In the genomic region with DNA sequence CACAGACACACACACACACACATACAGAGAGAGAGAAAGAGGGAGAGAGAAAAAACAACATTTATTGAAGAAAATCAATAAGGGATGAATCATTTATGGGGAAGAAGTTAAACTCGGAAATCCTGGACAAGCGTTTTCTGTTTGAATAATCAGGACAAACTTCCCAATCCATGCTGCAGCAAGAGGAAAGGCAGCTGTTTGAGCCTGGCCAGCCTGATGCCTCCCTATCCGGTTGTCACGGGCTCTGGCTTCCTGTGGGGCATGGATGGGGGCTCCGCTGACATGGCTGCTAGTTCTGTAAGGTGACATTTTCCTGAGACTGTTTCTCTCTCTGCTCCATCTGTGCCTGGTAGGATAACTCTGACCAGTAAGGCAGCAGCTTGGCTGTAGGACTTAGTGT, we compare ENCODE assay signal across 16 mouse cellular contexts.
DNase-seq lines count a peak whose midpoint lies in the region; ATAC-seq and TF ChIP-seq lines count a peak whose summit lies in the region.
"Had no signal": no experiment of that assay in that cellular context is flagged by ENCODE, and none has a peak within 500 bp of the region (broad histone marks: within the 10 kb centered on the region; RNA-seq: fewer than 3 reads in every experiment).

No protein-coding gene starts in this region.

- H3K4me1 ChIP-seq in kidney, embryonic 16.5 days (ENCODE audit: insufficient read depth, low read length), result peaks cover 19% of the 10 kb centered on the region; the same call in 1 of the 2 replicates
- peaks cover 9% of the 10 kb centered on the region; the same call in 1 of the 2 replicates for H3K4me1 ChIP-seq in lung, postnatal 0 days (ENCODE audit: insufficient read depth, low read depth, low read length)
- H3K4me1 ChIP-seq in stomach, embryonic 16.5 days (ENCODE audit: control insufficient read depth, insufficient read depth, low read length), result peaks cover 28% of the 10 kb centered on the region
- H3K4me1 ChIP-seq: neural tube, embryonic 15.5 days had no signal

- 41% methylated on average over 5 of the region's 5 CpGs for WGBS in kidney, embryonic 16.5 days
- WGBS in lung, postnatal 0 days, result 33% methylated on average over 5 of the region's 5 CpGs
- WGBS in stomach, embryonic 16.5 days, result 46% methylated on average over 5 of the region's 5 CpGs

- no peak for TF ChIP-seq CTCF in lung, postnatal 0 days (IDR thresholded peaks at IDR 0.05)

- no peak overlapping the region for H3K4me2 ChIP-seq in kidney, embryonic 16.5 days (replicated peaks; ENCODE audit: low read depth, low read length)
- H3K4me2 ChIP-seq in lung, postnatal 0 days (replicated peaks; ENCODE audit: low read depth, low read length), result no peak overlapping the region
- H3K4me2 ChIP-seq in stomach, embryonic 16.5 days (ENCODE audit: low read depth, low read length), result no peak overlapping the region
- H3K4me2 ChIP-seq: midbrain, embryonic 12.5 days; neural tube, embryonic 15.5 days had no signal

- no peak overlapping the region for H3K4me3 ChIP-seq in kidney, embryonic 16.5 days (ENCODE audit: low read length)
- H3K4me3 ChIP-seq in lung, postnatal 0 days (ENCODE audit: low read depth, low read length), result no peak overlapping the region
- H3K4me3 ChIP-seq in stomach, embryonic 16.5 days (replicated peaks; ENCODE audit: low read length), result no peak overlapping the region
- H3K4me3 ChIP-seq: midbrain, embryonic 12.5 days; neural tube, embryonic 15.5 days had no signal

- H3K36me3 ChIP-seq in kidney, embryonic 16.5 days (ENCODE audit: insufficient read depth, low read length), result no peaks in the 10 kb centered on the region
- H3K36me3 ChIP-seq in lung, postnatal 0 days (ENCODE audit: insufficient read depth, low read length), result no peaks in the 10 kb centered on the region
- no peaks in the 10 kb centered on the region for H3K36me3 ChIP-seq in stomach, embryonic 16.5 days (ENCODE audit: control insufficient read depth, insufficient read depth, low read length)
- H3K36me3 ChIP-seq: midbrain, embryonic 12.5 days; neural tube, embryonic 15.5 days had no signal

- H3K9me3 ChIP-seq in kidney, embryonic 16.5 days (ENCODE audit: low read length), result no peaks in the 10 kb centered on the region
- no peaks in the 10 kb centered on the region for H3K9me3 ChIP-seq in lung, postnatal 0 days (ENCODE audit: low read length)
- no peaks in the 10 kb centered on the region for H3K9me3 ChIP-seq in stomach, embryonic 16.5 days (replicated peaks; ENCODE audit: control insufficient read depth, low read length)
- H3K9me3 ChIP-seq: midbrain, embryonic 12.5 days; neural tube, embryonic 15.5 days had no signal

- ATAC-seq in kidney, embryonic 16.5 days (ENCODE audit: low FRiP score, low TSS enrichment), result no peak
- ATAC-seq in lung, postnatal 0 days, result no peak
- ATAC-seq in stomach, embryonic 16.5 days (ENCODE audit: insufficient read depth, low FRiP score), result no peak
- ATAC-seq: forebrain, embryonic 14.5 days; hindbrain, embryonic 16.5 days had no signal

- peak; percentile 91 for DNase-seq in heart, adult 11 months
- no peak for DNase-seq in heart, postnatal 14 days
- no peak for DNase-seq in kidney, postnatal 36 days
- DNase-seq in lung, postnatal 0 days (ENCODE audit: low spot score), result peak; percentile 54
- DNase-seq in lung, postnatal 14 days, result no peak
- DNase-seq in yolk sac, embryonic 10.5 days (ENCODE audit: low spot score), result no peak
- DNase-seq: B cell, adult 2 months; right cerebral cortex, postnatal 4 days; thymus, adult 2 months had no signal

- no peaks in the 10 kb centered on the region for H3K27me3 ChIP-seq in kidney, embryonic 16.5 days (ENCODE audit: insufficient read depth, low read length)
- H3K27me3 ChIP-seq in lung, postnatal 0 days (replicated peaks; ENCODE audit: insufficient read depth, low read length), result no peaks in the 10 kb centered on the region
- no peaks in the 10 kb centered on the region for H3K27me3 ChIP-seq in stomach, embryonic 16.5 days (ENCODE audit: control insufficient read depth, insufficient read depth, low read length)
- H3K27me3 ChIP-seq: midbrain, embryonic 12.5 days; neural tube, embryonic 15.5 days had no signal

- H3K27ac ChIP-seq in kidney, embryonic 16.5 days (ENCODE audit: low read length), result 0 out of 2 replicates have a peak overlapping the region, but pooled peaks have one; percentile 1
- H3K27ac ChIP-seq in lung, postnatal 0 days (ENCODE audit: low read length), result peak overlapping the region; percentile 54; the same call in 1 of the 2 replicates
- H3K27ac ChIP-seq in stomach, embryonic 16.5 days (ENCODE audit: low read length), result peak overlapping the region; percentile 50
- H3K27ac ChIP-seq: macrophage; midbrain, embryonic 12.5 days; neural tube, embryonic 15.5 days had no signal

- intact Hi-C loops in heart, postnatal 14 days (cut with DNase I), result no loop called here

- no peak overlapping the region for H3K9ac ChIP-seq in kidney, embryonic 16.5 days (replicated peaks; ENCODE audit: low read length)
- H3K9ac ChIP-seq in lung, postnatal 0 days (replicated peaks; ENCODE audit: low read depth), result no peak overlapping the region
- no peak overlapping the region for H3K9ac ChIP-seq in stomach, embryonic 16.5 days (ENCODE audit: low read length)
- H3K9ac ChIP-seq: midbrain, embryonic 12.5 days; neural tube, embryonic 15.5 days had no signal

- no peak for TF ChIP-seq EP300 in lung, postnatal 0 days (IDR thresholded peaks at IDR 0.05)

Comparison
In these comparisons a context has a peak if more than half of its experiments do, and no peak if none do; other contexts are left out.
1. DNase-seq: peak in heart, adult 11 months (single experiment) and lung, postnatal 0 days (single experiment); none in heart, postnatal 14 days (0 of 2), kidney, postnatal 36 days (0 of 2), lung, postnatal 14 days (single experiment) and yolk sac, embryonic 10.5 days (single experiment).
2. H3K27ac ChIP-seq: peak in every context shown above with its lines; median percentile 54 in lung, postnatal 0 days; 50 in stomach, embryonic 16.5 days; 1 in kidney, embryonic 16.5 days.